Mouse (Mus musculus) E14TG2a.4 (cell line): Measurements from ENCODE around the gene Syngr1.

ENCODE experiments used
- H3K27me3 ChIP-seq: 2 replicates; pipeline ENCODE4 v1.6.1; 2014; ENCODE audit warnings: low read length, control low read depth; ENCODE audit not compliant: insufficient read depth
- H3K36me3 ChIP-seq: 2 replicates; pipeline ENCODE4 v1.6.1; 2014; ENCODE audit warnings: low read length, control low read depth; ENCODE audit not compliant: insufficient read depth
- H3K4me1 ChIP-seq: replicated peaks from 2 replicates; pipeline ENCODE4 v1.6.1; 2014; ENCODE audit warnings: low read depth, low read length, control low read depth
- H3K4me3 ChIP-seq: replicated peaks from 2 replicates; pipeline ENCODE4 v1.5.1; 2014; ENCODE audit warnings: mild to moderate bottlenecking, low read length
- H3K9me3 ChIP-seq: 2 replicates; pipeline ENCODE4 v1.6.1; 2014; ENCODE audit warnings: low read length, control low read depth
- CTCF ChIP-seq: conservative IDR thresholded peaks from 2 replicates; pipeline ENCODE4 v1.5.1; 2014; ENCODE audit warnings: low read length
- NANOG ChIP-seq: IDR thresholded peaks from 2 replicates; pipeline ENCODE4 v1.6.1; 2014; ENCODE audit warnings: borderline replicate concordance, low read length, mixed read lengths
- POU5F1 ChIP-seq: IDR thresholded peaks from 2 replicates; pipeline ENCODE4 v1.6.1; 2014; ENCODE audit warnings: low read length, borderline replicate concordance

Syngr1 gene

GRCm38 (mm10) chr15:80157197-80157943 lies 66.2 kb downstream of the Syngr1 start:
- Histone ChIP-seq H3K36me3 (peaks cover 92% of the 10 kb centered on the region), H3K4me1 (peaks cover 92% of the 10 kb centered on the region), H3K9me3 (no peaks in the 10 kb centered on the region), H3K4me3 (no peak overlapping the region), H3K27me3 (no peaks in the 10 kb centered on the region)
- TF ChIP-seq POU5F1 = no peak
- no peak for TF ChIP-seq NANOG
- no peak for TF ChIP-seq CTCF

- Histone ChIP-seq H3K4me3 (peak overlapping the region; percentile 62; the same call in 1 of the 2 replicates), H3K4me1 (peaks cover 90% of the 10 kb centered on the region), H3K36me3 (peaks cover 92% of the 10 kb centered on the region), H3K9me3 (no peaks in the 10 kb centered on the region), H3K27me3 (no peaks in the 10 kb centered on the region)
- TF ChIP-seq NANOG (no peak), POU5F1 (no peak), CTCF (no peak)
Measured at GRCm38 (mm10) chr15:80158001-80158706, 67.0 kb downstream of the Syngr1 start.

DNA sequence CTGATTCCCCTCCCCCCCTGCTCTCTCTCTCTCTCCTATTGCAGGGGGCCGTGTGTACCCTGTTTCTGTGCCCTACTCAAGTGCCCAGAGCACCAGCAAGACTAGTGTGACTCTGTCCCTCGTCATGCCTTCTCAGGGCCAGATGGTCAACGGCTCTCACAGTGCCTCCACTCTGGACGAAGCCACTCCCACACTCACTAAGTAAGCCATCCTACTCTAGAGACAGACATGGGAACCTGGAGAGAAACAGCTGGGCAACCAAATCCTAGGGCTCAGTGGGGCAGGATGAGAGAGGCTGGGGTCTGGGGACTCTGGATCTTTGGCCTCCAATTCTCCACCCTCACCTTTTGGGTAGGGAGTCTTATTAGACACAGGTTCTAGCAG lies 67.6 kb downstream of the Syngr1 start:
- Histone ChIP-seq H3K4me3 (peak overlapping the region; percentile 62; the same call in 1 of the 2 replicates), H3K4me1 (peaks cover 90% of the 10 kb centered on the region), H3K27me3 (no peaks in the 10 kb centered on the region), H3K9me3 (no peaks in the 10 kb centered on the region), H3K36me3 (peaks cover 89% of the 10 kb centered on the region)
- no peak for TF ChIP-seq NANOG
- TF ChIP-seq POU5F1 = no peak
- no peak for TF ChIP-seq CTCF

GRCm38 (mm10) chr15:80159286-80159901 lies 68.3 kb downstream of the Syngr1 start:
- no peaks in the 10 kb centered on the region for H3K27me3 ChIP-seq
- TF ChIP-seq CTCF (no peak), NANOG (no peak; the same call in 1 of the 2 replicates), POU5F1 (no peak)
- no peaks in the 10 kb centered on the region for H3K9me3 ChIP-seq
- H3K36me3 ChIP-seq = peaks cover 82% of the 10 kb centered on the region
- peaks cover 84% of the 10 kb centered on the region for H3K4me1 ChIP-seq
- H3K4me3 ChIP-seq = peak overlapping the region; percentile 62

GRCm38 (mm10) chr15:80160223-80160622 lies 69.1 kb downstream of the Syngr1 start:
- Histone ChIP-seq H3K4me1 (peaks cover 88% of the 10 kb centered on the region), H3K36me3 (peaks cover 74% of the 10 kb centered on the region), H3K9me3 (no peaks in the 10 kb centered on the region), H3K27me3 (no peaks in the 10 kb centered on the region), H3K4me3 (peak overlapping the region; percentile 62)
- TF ChIP-seq CTCF (no peak), NANOG (no peak), POU5F1 (no peak)

DNA sequence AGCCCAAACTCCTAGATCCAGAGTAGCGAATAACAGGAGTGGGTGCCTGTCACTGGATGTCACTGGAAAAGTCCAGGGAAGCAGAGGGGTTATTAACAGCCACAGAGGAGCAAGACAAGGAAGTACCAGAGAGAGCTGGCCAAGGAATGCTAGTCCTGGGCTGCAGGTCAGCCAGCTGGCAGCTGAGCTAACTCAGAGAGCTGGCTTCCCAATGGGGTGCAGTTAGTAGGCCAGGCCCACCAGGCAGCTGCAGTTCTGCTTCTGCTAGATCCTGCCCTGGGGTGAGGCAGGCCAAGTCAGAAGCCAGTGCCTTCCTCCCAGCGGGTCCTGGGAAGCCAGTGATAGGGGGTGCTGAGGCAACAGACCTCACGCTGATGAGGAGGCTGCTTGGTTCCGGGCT lies 69.6 kb downstream of the Syngr1 start:
- no peaks in the 10 kb centered on the region for H3K9me3 ChIP-seq
- peak overlapping the region; percentile 62 for H3K4me3 ChIP-seq
- H3K27me3 ChIP-seq = no peaks in the 10 kb centered on the region
- TF ChIP-seq POU5F1 = no peak
- TF ChIP-seq NANOG = no peak
- TF ChIP-seq CTCF = no peak
- H3K36me3 ChIP-seq = peaks cover 69% of the 10 kb centered on the region
- peaks cover 88% of the 10 kb centered on the region for H3K4me1 ChIP-seq

- no peak for TF ChIP-seq CTCF
- no peaks in the 10 kb centered on the region for H3K27me3 ChIP-seq
- H3K4me1 ChIP-seq = peaks cover 83% of the 10 kb centered on the region
- H3K9me3 ChIP-seq = no peaks in the 10 kb centered on the region
- 0 out of 2 replicates have a peak overlapping the region, but pooled peaks have one; percentile 62 for H3K4me3 ChIP-seq
- peaks cover 64% of the 10 kb centered on the region for H3K36me3 ChIP-seq
Measured at GRCm38 (mm10) chr15:80161199-80161598, 70.1 kb downstream of the Syngr1 start.

GRCm38 (mm10) chr15:80162401-80162964 lies 71.3 kb downstream of the Syngr1 start:
- no peak for TF ChIP-seq NANOG
- TF ChIP-seq POU5F1 = no peak
- TF ChIP-seq CTCF = no peak
- Histone ChIP-seq H3K4me1 (peaks cover 71% of the 10 kb centered on the region), H3K9me3 (no peaks in the 10 kb centered on the region), H3K4me3 (no peak overlapping the region), H3K36me3 (peaks cover 54% of the 10 kb centered on the region), H3K27me3 (no peaks in the 10 kb centered on the region)

- H3K4me1 ChIP-seq = peaks cover 71% of the 10 kb centered on the region
- no peak overlapping the region for H3K4me3 ChIP-seq
- peaks cover 46% of the 10 kb centered on the region for H3K36me3 ChIP-seq
- no peaks in the 10 kb centered on the region for H3K27me3 ChIP-seq
- TF ChIP-seq NANOG (no peak), CTCF (no peak), POU5F1 (no peak)
- no peaks in the 10 kb centered on the region for H3K9me3 ChIP-seq
Measured at GRCm38 (mm10) chr15:80163274-80163673, 72.1 kb downstream of the Syngr1 start.
